Mouse (Mus musculus) thymus, adult 2 months (tissue): ENCODE measurements around the gene Mdga1. TPM values are rescaled to one million over a fixed set of nuclear protein-coding genes. Genes with fewer than 3 reads are reported as not detected.
A peak's percentile ranks its signal among the peaks of the same experiment; 100 is the strongest.

ENCODE experiments used
- DNase-seq: peaks from one replicate; pipeline ENCODE4 v3.0.0; 2021
- H3K27ac ChIP-seq: fragments of 200-500 bp; 2 replicates; pipeline ENCODE4 v1.5.1; 2012; ENCODE audit warnings: low read length, control low read depth; ENCODE audit not compliant: control insufficient read depth, insufficient read depth
- H3K27me3 ChIP-seq: fragments of 200-500 bp; 2 replicates; pipeline ENCODE4 v1.6.1; 2012; ENCODE audit warnings: mild to moderate bottlenecking, low read length, moderate library complexity, mixed read lengths; ENCODE audit not compliant: control insufficient read depth, insufficient read depth
- H3K36me3 ChIP-seq: fragments of 200-500 bp; 2 replicates; pipeline ENCODE4 v1.6.1; 2012; ENCODE audit warnings: mild to moderate bottlenecking, low read length, moderate library complexity; ENCODE audit not compliant: control insufficient read depth, insufficient read depth
- H3K4me1 ChIP-seq: fragments of 200-500 bp; replicated peaks from 2 replicates; pipeline ENCODE4 v1.6.1; 2012; ENCODE audit warnings: low read length; ENCODE audit not compliant: control insufficient read depth, insufficient read depth
- H3K4me3 ChIP-seq: fragments of 200-500 bp; 2 replicates; pipeline ENCODE4 v1.5.1; 2012; ENCODE audit warnings: mild to moderate bottlenecking, low read length, control low read depth, moderate library complexity; ENCODE audit not compliant: control insufficient read depth, insufficient read depth
- CTCF ChIP-seq: fragments of 200-500 bp; IDR thresholded peaks from 2 replicates; pipeline ENCODE4 v1.5.1; 2012; ENCODE audit warnings: mild to moderate bottlenecking, control low read depth, low read length, moderate library complexity, borderline replicate concordance; ENCODE audit not compliant: control insufficient read depth, poor library complexity, insufficient read depth; ENCODE audit errors: extremely low read depth
- POLR2A ChIP-seq: fragments of 200-500 bp; IDR thresholded peaks from 2 replicates; pipeline ENCODE4 v1.6.1; 2012; ENCODE audit warnings: mild to moderate bottlenecking, low read length, control low read depth, moderate library complexity; ENCODE audit not compliant: control insufficient read depth, poor library complexity, insufficient read depth; ENCODE audit errors: extremely low read depth
- WGBS: fragments of 180-500 bp; shearing (Covaris S2); methylation state at CpG from one replicate; pipeline ENCODE4 v1.1.7; 2018; 5-methylcytosine and 5-hydroxymethylcytosine counted together
- polyA plus RNA-seq: library from polyadenylated mRNA; depleted of rRNA; stranded (reverse); fragments of >200 nt; gene quantifications from 2 replicates; pipeline ENCODE4 v1.2.3, GENCODE M21; 2012

The Mdga1 gene
- polyA plus RNA-seq, 1 experiment, result 16.1 TPM

GRCm38 (mm10) chr17:29887881-29888826 lies 81.7 kb downstream of the Mdga1 start:
- WGBS, result under 1% methylated on average over 92 of the region's 93 CpGs
- peak; percentile 18 for DNase-seq

GRCm38 (mm10) chr17:29887271-29887880 lies 82.5 kb downstream of the Mdga1 start:
- Histone ChIP-seq H3K4me1 (peaks cover 17% of the 10 kb centered on the region), H3K27ac (no peak overlapping the region), H3K27me3 (peaks cover 25% of the 10 kb centered on the region), H3K36me3 (no peaks in the 10 kb centered on the region), H3K4me3 (peak overlapping the region; percentile 31)
- under 1% methylated on average over 57 of the region's 57 CpGs for WGBS
- peak; percentile 18 for DNase-seq
- no peak for TF ChIP-seq CTCF
- no peak for TF ChIP-seq POLR2A

More at GRCm38 (mm10) chr17:29887881-29888826, 81.7 kb downstream of the Mdga1 start:
- H3K27me3 ChIP-seq, result peaks cover 25% of the 10 kb centered on the region
- peak overlapping the region; percentile 31 for H3K4me3 ChIP-seq
- H3K27ac ChIP-seq, result no peak overlapping the region
- H3K4me1 ChIP-seq, result peaks cover 17% of the 10 kb centered on the region
- H3K36me3 ChIP-seq, result no peaks in the 10 kb centered on the region
- no peak for TF ChIP-seq POLR2A
- TF ChIP-seq CTCF, result no peak

- Histone ChIP-seq H3K27ac (no peak overlapping the region), H3K4me3 (peak overlapping the region; percentile 31; the same call in 1 of the 2 replicates), H3K4me1 (peaks cover 17% of the 10 kb centered on the region), H3K27me3 (peaks cover 25% of the 10 kb centered on the region), H3K36me3 (no peaks in the 10 kb centered on the region)
- no peak for TF ChIP-seq POLR2A
- no peak for TF ChIP-seq CTCF
- peak; percentile 15 for DNase-seq
- WGBS, result 1% methylated on average over 39 of the region's 39 CpGs
Observed at GRCm38 (mm10) chr17:29886655-29887251, 83.1 kb downstream of the Mdga1 start.

GRCm38 (mm10) chr17:29886061-29886460 lies 83.8 kb downstream of the Mdga1 start:
- WGBS, result 42% methylated on average over 4 of the region's 4 CpGs
- peaks cover 17% of the 10 kb centered on the region for H3K4me1 ChIP-seq
- H3K27ac ChIP-seq, result no peak overlapping the region
- no peaks in the 10 kb centered on the region for H3K36me3 ChIP-seq
- peaks cover 25% of the 10 kb centered on the region for H3K27me3 ChIP-seq
- DNase-seq, result no peak
- TF ChIP-seq POLR2A, result no peak
- no peak for TF ChIP-seq CTCF
- no peak overlapping the region for H3K4me3 ChIP-seq

- WGBS, result 87% methylated on average over 6 of the region's 6 CpGs
- no peak for DNase-seq
Observed at GRCm38 (mm10) chr17:29884596-29884995, 85.3 kb downstream of the Mdga1 start.

GRCm38 (mm10) chr17:29883351-29883750 lies 86.5 kb downstream of the Mdga1 start:
- 81% methylated on average over 9 of the region's 9 CpGs for WGBS
- Histone ChIP-seq H3K4me3 (no peak overlapping the region), H3K4me1 (peaks cover 17% of the 10 kb centered on the region), H3K27me3 (peaks cover 17% of the 10 kb centered on the region), H3K27ac (no peak overlapping the region), H3K36me3 (no peaks in the 10 kb centered on the region)
- DNase-seq, result no peak
- no peak for TF ChIP-seq CTCF
- no peak for TF ChIP-seq POLR2A

More at GRCm38 (mm10) chr17:29884596-29884995, 85.3 kb downstream of the Mdga1 start:
- Histone ChIP-seq H3K4me3 (no peak overlapping the region), H3K27me3 (peaks cover 25% of the 10 kb centered on the region), H3K27ac (no peak overlapping the region), H3K4me1 (peaks cover 17% of the 10 kb centered on the region), H3K36me3 (no peaks in the 10 kb centered on the region)
- no peak for TF ChIP-seq POLR2A
- TF ChIP-seq CTCF, result no peak
